In genomic region chr14:10554755-10555154, GRCm38 (mm10) we compare ENCODE assay signal across 17 mouse cellular contexts.
DNase-seq lines count a peak whose midpoint lies in the region; ATAC-seq and TF ChIP-seq lines count a peak whose summit lies in the region.
"Had no signal": no experiment of that assay in that cellular context is flagged by ENCODE, and none has a peak within 500 bp of the region (broad histone marks: within the 10 kb centered on the region; RNA-seq: fewer than 3 reads in every experiment).

No protein-coding gene starts in this region.

- in situ Hi-C loops in Patski (cut with MboI; ENCODE audit: low pct_unique_long_range_greater_than_20kb) = no loop called here

- CTCF ChIA-PET in Patski (lab: Charles Lee) = no interaction called here

- H3K27me3 ChIP-seq in hindbrain, postnatal 0 days (ENCODE audit: insufficient read depth, low read length) = no peaks in the 10 kb centered on the region
- no peaks in the 10 kb centered on the region for H3K27me3 ChIP-seq in hindbrain, embryonic 12.5 days
- no peaks in the 10 kb centered on the region for H3K27me3 ChIP-seq in Patski
- H3K27me3 ChIP-seq in kidney, postnatal 0 days (ENCODE audit: insufficient read depth, low read length) = no peaks in the 10 kb centered on the region
- H3K27me3 ChIP-seq: liver, embryonic 15.5 days had no signal

- no peak overlapping the region for H3K4me3 ChIP-seq in hindbrain, postnatal 0 days (ENCODE audit: low read length)
- H3K4me3 ChIP-seq in hindbrain, embryonic 12.5 days = no peak overlapping the region
- no peak overlapping the region for H3K4me3 ChIP-seq in kidney, postnatal 0 days (replicated peaks; ENCODE audit: low read depth, low read length)
- H3K4me3 ChIP-seq: liver, embryonic 15.5 days had no signal

- 0 out of 2 replicates have a peak, but pooled peaks cover 3% of the 10 kb centered on the region for H3K4me1 ChIP-seq in hindbrain, postnatal 0 days (ENCODE audit: insufficient read depth, low read length)
- no peaks in the 10 kb centered on the region for H3K4me1 ChIP-seq in hindbrain, embryonic 12.5 days
- no peaks in the 10 kb centered on the region for H3K4me1 ChIP-seq in kidney, postnatal 0 days (replicated peaks; ENCODE audit: insufficient read depth, low read length)
- H3K4me1 ChIP-seq: liver, embryonic 15.5 days had no signal

- no peak overlapping the region for H3K9ac ChIP-seq in hindbrain, postnatal 0 days (replicated peaks; ENCODE audit: low read length)
- no peak overlapping the region for H3K9ac ChIP-seq in hindbrain, embryonic 12.5 days
- H3K9ac ChIP-seq in kidney, postnatal 0 days (ENCODE audit: low read depth, low read length) = no peak overlapping the region
- H3K9ac ChIP-seq: hindbrain, embryonic 14.5 days; liver, embryonic 15.5 days had no signal

- no peaks in the 10 kb centered on the region for H3K9me3 ChIP-seq in hindbrain, postnatal 0 days (ENCODE audit: low read length)
- no peaks in the 10 kb centered on the region for H3K9me3 ChIP-seq in hindbrain, embryonic 12.5 days (replicated peaks)
- no peaks in the 10 kb centered on the region for H3K9me3 ChIP-seq in kidney, postnatal 0 days (replicated peaks; ENCODE audit: low read length)
- H3K9me3 ChIP-seq: liver, embryonic 15.5 days had no signal

- 0 out of 2 replicates have a peak, but pooled peaks have one; percentile 24 for ATAC-seq in hindbrain, postnatal 0 days
- no peak for ATAC-seq in hindbrain, embryonic 12.5 days (ENCODE audit: low FRiP score)
- peak; percentile 99 for ATAC-seq in Patski
- ATAC-seq in kidney, postnatal 0 days (replicated peaks; ENCODE audit: low FRiP score, low read depth) = 0 out of 2 replicates have a peak, but pooled peaks have one; percentile 43
- ATAC-seq in CD4-positive, CD25-positive, alpha-beta regulatory T cell, adult 4 months = no peak
- ATAC-seq: activated CD4-positive, CD25-positive, alpha-beta regulatory T cell, adult 4 months; intestine, postnatal 0 days; lung, postnatal 0 days had no signal

- H3K36me3 ChIP-seq in hindbrain, postnatal 0 days (ENCODE audit: insufficient read depth, low read length) = no peaks in the 10 kb centered on the region
- H3K36me3 ChIP-seq in hindbrain, embryonic 12.5 days = no peaks in the 10 kb centered on the region
- H3K36me3 ChIP-seq in kidney, postnatal 0 days (ENCODE audit: insufficient read depth, low read length) = no peaks in the 10 kb centered on the region
- H3K36me3 ChIP-seq: liver, embryonic 15.5 days had no signal

- DNase-seq in heart, adult 8-10 months (ENCODE audit: low spot score) = peak; percentile 11
- no peak for DNase-seq in heart, adult 9 months (ENCODE audit: low spot score in 2 of 2)
- DNase-seq in hindbrain, postnatal 0 days (ENCODE audit: low spot score) = no peak
- DNase-seq in Patski (ENCODE audit: low read depth, low spot score) = peak; percentile 64
- DNase-seq in kidney, postnatal 0 days (ENCODE audit: low spot score) = peak; percentile 25
- DNase-seq in thymus, postnatal 36 days = no peak
- DNase-seq: adrenal gland, postnatal 14 days; cerebellum, adult 11-12 months; cerebellum, postnatal 36 days; right cerebral cortex, postnatal 14 days had no signal

- POLR2A ChIA-PET in Patski (lab: Charles Lee) = no interaction called here

- no peak overlapping the region for H3K27ac ChIP-seq in hindbrain, postnatal 0 days
- no peak overlapping the region for H3K27ac ChIP-seq in hindbrain, embryonic 12.5 days
- H3K27ac ChIP-seq in kidney, postnatal 0 days = no peak overlapping the region
- H3K27ac ChIP-seq: hindbrain, embryonic 14.5 days; liver, embryonic 15.5 days had no signal

- H3K4me2 ChIP-seq in hindbrain, postnatal 0 days (ENCODE audit: low read depth, low read length) = no peak overlapping the region
- H3K4me2 ChIP-seq in hindbrain, embryonic 12.5 days (replicated peaks) = no peak overlapping the region
- no peak overlapping the region for H3K4me2 ChIP-seq in kidney, postnatal 0 days (ENCODE audit: low read length)
- H3K4me2 ChIP-seq: hindbrain, embryonic 14.5 days; liver, embryonic 15.5 days had no signal

- 22% methylated on average over 6 of the region's 6 CpGs for WGBS in hindbrain, postnatal 0 days
- 22% methylated on average over 6 of the region's 6 CpGs for WGBS in hindbrain, embryonic 12.5 days
- 14% methylated on average over 6 of the region's 6 CpGs for WGBS in kidney, postnatal 0 days

- TF ChIP-seq CTCF in hindbrain, postnatal 0 days (IDR thresholded peaks at IDR 0.05; ENCODE audit: low read depth) = no peak
- TF ChIP-seq CTCF in Patski (IDR thresholded peaks at IDR 0.05) = no peak
- no peak for TF ChIP-seq CTCF in kidney, postnatal 0 days (IDR thresholded peaks at IDR 0.05; ENCODE audit: low read depth)

Comparison
In these comparisons a context has a peak if more than half of its experiments do, and no peak if none do; other contexts are left out.
1. DNase-seq: peak in heart, adult 8-10 months (single experiment), Patski (single experiment) and kidney, postnatal 0 days (single experiment); none in heart, adult 9 months (0 of 2), hindbrain, postnatal 0 days (single experiment) and thymus, postnatal 36 days (0 of 2).
2. ATAC-seq: peak in hindbrain, postnatal 0 days (single experiment), Patski (single experiment) and kidney, postnatal 0 days (single experiment); none in hindbrain, embryonic 12.5 days (single experiment) and CD4-positive, CD25-positive, alpha-beta regulatory T cell, adult 4 months (single experiment).